Mouse (Mus musculus) megakaryocyte, embryonic 14.5 days (primary cell): Measurements from ENCODE around the gene Gm8300.
"Not testable (repeated sequence)": the region's sequence is repeated elsewhere in the genome, so short reads cannot be mapped to it uniquely, and the experiment has no call there.

Source experiments
- FLI1 ChIP-seq: IDR thresholded peaks from 2 replicates; pipeline ENCODE4 v1.6.1; 2012; ENCODE audit warnings: low read length, inconsistent platforms, mixed read lengths
- GATA1 ChIP-seq: IDR thresholded peaks from 3 replicates; pipeline ENCODE4 v1.6.1; 2012; ENCODE audit warnings: mixed read lengths, low read length, inconsistent platforms, borderline replicate concordance

DNA sequence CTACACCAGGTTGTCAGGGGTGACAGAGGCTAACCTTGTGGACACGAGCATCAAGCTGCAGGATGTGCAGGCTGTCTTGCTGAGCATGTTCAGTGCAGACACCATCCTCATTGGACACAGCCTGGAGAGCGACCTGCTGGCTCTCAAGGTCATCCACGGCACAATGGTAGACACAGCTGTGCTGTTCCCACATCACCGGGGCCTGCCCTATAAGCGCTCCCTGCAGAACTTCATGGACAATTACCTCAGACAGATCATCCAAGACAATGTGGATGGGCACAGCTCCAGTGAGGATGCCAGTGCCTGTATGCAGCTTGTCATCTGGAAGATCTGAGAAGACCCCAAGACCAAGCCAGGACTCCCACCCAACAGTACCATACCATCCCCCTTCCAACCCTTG, 31.6 kb upstream of the Gm8300 start:
- not testable (repeated sequence) for TF ChIP-seq GATA1, FLI1
